Mouse (Mus musculus): ENCODE measurements at regions not wholly inside any gene's neighbourhood (a gene's known extent, or its start where the extent isn't known, plus 50 kb on each side); places are given as distances from the start of the nearest gene placed in this dataset.

GRCm38 (mm10) chr3:61072330-61072729 lies 69.7 kb downstream of the P2ry1 start:
- TF ChIP-seq CTCF (IDR thresholded peaks at IDR 0.05; ENCODE audit: low read depth) (no peak), EP300 (IDR thresholded peaks at IDR 0.05; ENCODE audit: low read depth) (no peak)

Data from heart, postnatal 0 days (tissue).